Mouse (Mus musculus) erythroblast, embryonic 14.5 days (primary cell): ENCODE results near the gene Klhl29.

ENCODE experiments used
- GATA1 ChIP-seq: IDR thresholded peaks from 2 replicates; pipeline ENCODE4 v1.6.1; 2012; ENCODE audit warnings: low read length, inconsistent platforms, mixed read lengths
- TAL1 ChIP-seq: IDR thresholded peaks from 3 replicates; pipeline ENCODE4 v1.6.1; 2012; ENCODE audit warnings: low read length, inconsistent platforms, mixed read lengths

DNA sequence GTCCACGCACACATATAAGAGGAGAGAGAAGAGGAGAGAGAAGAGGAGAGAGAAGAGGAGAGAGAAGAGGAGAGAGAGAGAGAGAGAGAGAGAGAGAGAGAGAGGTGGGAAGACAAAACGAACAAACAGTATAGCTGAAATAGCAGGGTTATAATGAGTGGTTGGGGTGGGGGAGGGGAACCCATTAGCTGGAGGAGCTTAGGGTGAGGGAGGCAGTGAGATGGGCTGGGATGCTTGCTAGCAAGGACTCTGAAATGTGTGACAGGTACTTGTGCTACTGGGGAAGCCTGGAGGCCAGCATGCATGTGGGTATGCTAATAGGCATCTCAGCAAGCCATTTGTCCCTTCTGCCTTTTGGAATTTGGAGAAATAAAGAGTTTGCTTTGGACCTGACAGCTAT lies 122.9 kb downstream of the Klhl29 start:
- TF ChIP-seq GATA1 (no peak), TAL1 (no peak)
